Mouse (Mus musculus) testis, adult 2 months (tissue): ENCODE data around the gene Ktn1.

Experiments
- CTCF ChIP-seq: fragments of 200-500 bp; IDR thresholded peaks from 2 replicates; pipeline ENCODE4 v1.5.1; 2012; ENCODE audit warnings: low read depth, mild to moderate bottlenecking, inconsistent platforms, low read length, moderate library complexity; ENCODE audit not compliant: control insufficient read depth, insufficient read depth, insufficient replicate concordance
- POLR2A ChIP-seq: fragments of 200-500 bp; IDR thresholded peaks from 2 replicates; pipeline ENCODE4 v1.6.1; 2012; ENCODE audit warnings: low read depth, mild to moderate bottlenecking, inconsistent platforms, low read length, moderate library complexity; ENCODE audit not compliant: control insufficient read depth

DNA sequence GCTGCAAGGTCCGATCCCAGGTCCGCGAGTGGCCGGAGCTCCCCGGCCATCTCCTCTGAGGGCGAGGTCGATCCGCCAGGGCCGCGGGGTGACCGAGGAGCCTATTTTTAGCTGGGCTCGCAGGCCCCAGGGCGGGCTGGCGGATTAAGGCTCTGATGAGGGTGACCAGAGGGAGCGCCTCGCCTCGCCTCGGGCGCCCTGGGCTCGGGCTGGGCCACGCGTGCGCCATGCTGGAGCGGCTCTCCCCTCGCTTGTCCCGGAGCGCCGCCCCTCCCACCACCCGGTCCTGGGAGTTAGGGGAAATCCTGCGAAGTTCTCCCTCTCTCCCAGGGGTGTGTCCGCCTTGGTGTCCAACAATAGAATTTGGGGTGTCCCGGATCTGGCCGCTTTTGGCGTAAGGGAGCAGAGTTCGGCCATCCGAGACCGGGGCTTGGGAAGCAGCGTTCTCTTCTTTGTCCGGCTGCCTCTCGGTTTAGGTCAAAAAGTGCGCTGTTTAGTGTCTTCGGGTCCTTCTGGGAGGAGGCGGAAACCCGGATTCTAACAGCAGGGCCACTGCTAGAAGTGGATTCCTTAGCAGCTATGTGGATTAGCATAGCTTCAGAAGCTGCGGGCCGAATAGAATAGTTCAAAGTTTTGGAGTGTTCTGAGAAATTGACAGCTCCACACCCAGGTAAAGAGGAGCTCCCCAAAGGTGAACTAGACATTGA, 1.5 kb downstream of the Ktn1 start:
- TF ChIP-seq CTCF (no peak), POLR2A (0 out of 2 replicates have a peak, but pooled peaks have one; percentile 24)
